Mouse (Mus musculus): ENCODE measurements around the gene Gm20388.

DNA sequence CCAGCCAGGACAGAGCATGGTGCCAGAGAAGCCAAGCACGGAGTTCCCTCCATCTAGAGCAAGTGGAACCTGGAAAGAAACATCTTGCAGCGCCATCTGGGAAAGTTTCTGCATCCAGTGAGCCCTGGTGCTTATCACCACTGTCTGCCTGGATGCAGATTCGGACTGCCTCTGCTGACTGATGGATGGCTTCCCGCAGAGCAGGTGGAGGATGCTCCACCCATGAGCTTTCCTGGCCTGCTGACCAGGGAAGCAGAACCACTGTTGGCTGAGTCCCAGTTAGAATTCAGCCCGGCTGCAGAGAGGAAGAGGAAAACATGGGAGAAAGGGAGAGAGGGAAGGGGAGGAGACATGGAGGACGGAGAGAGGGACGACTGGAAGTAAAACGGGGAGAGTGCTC is 777.1 kb downstream of the Gm20388 start:
- TF ChIP-seq CTCF (IDR thresholded peaks at IDR 0.05; ENCODE audit: borderline replicate concordance, insufficient read depth, low read depth, low read length), result no peak
- TF ChIP-seq POLR2A (IDR thresholded peaks at IDR 0.05; ENCODE audit: borderline replicate concordance, insufficient read depth, low read length), result no peak
